Mouse (Mus musculus) heart, embryonic 10.5 days (tissue): ENCODE measurements around the gene Tpi1. TPM values are rescaled to one million over a fixed set of nuclear protein-coding genes. Genes with fewer than 3 reads are reported as not detected.

Experiments
- DNase-seq: peaks from one replicate; pipeline ENCODE4 v3.0.0-alpha.2; 2017; ENCODE audit warnings: low spot score
- H3K27ac ChIP-seq: fragments of 300-500 bp; sonication (generic); 2 replicates; pipeline ENCODE4 v1.5.1; 2016; ENCODE audit warnings: mild to moderate bottlenecking
- H3K27me3 ChIP-seq: fragments of 300-500 bp; sonication (generic); 2 replicates; pipeline ENCODE4 v1.6.1; 2016; ENCODE audit warnings: mild to moderate bottlenecking; ENCODE audit not compliant: poor library complexity, insufficient read depth, severe bottlenecking
- H3K36me3 ChIP-seq: fragments of 300-500 bp; sonication (generic); 2 replicates; pipeline ENCODE4 v1.6.1; 2016; ENCODE audit warnings: mild to moderate bottlenecking, moderate library complexity
- H3K4me1 ChIP-seq: fragments of 300-500 bp; sonication (generic); 2 replicates; pipeline ENCODE4 v1.6.1; 2016; ENCODE audit warnings: mild to moderate bottlenecking
- H3K4me3 ChIP-seq: fragments of 300-500 bp; sonication (generic); 2 replicates; pipeline ENCODE4 v1.5.1; 2016; ENCODE audit warnings: mild to moderate bottlenecking, moderate library complexity
- H3K9me3 ChIP-seq: fragments of 300-500 bp; sonication (generic); 2 replicates; pipeline ENCODE4 v1.6.1; 2016; ENCODE audit warnings: mild to moderate bottlenecking, moderate library complexity
- WGBS: fragments of 180-500 bp; shearing (Covaris S2); methylation state at CpG from one replicate; pipeline ENCODE4 v1.1.7; 2016; 5-methylcytosine and 5-hydroxymethylcytosine counted together
- polyA plus RNA-seq: library from polyadenylated mRNA; unstranded; fragments of >200 nt; fragmentation: Nextera tagmentation; extraction: Ambion mirVana; gene quantifications from 2 replicates; pipeline ENCODE4 v1.2.1, GENCODE M21; 2016

Tpi1 gene
- polyA plus RNA-seq: 1,456 and 1,625 TPM in 2 replicates

- Histone ChIP-seq H3K4me1 (peaks cover 38% of the 10 kb centered on the region), H3K27ac (peak within 1 kb of the TSS; percentile 99), H3K4me3 (peak within 1 kb of the TSS; percentile 90), H3K9me3 (no peaks in the 10 kb centered on the region), H3K27me3 (no peaks in the 10 kb centered on the region), H3K36me3 (peaks cover 68% of the 10 kb centered on the region)
- under 1% methylated on average over 22 of the region's 22 CpGs for WGBS
- peak; percentile 97 for DNase-seq
These were observed at the start of gene Tpi1 for GRCm38 (mm10) chr6:124813933-124814332. Tpi1 (minus strand) TSS chr6:124814296.

- H3K4me3 ChIP-seq: peak overlapping the region; percentile 76
- peak overlapping the region; percentile 90 for H3K27ac ChIP-seq
- no peak for DNase-seq
- no peaks in the 10 kb centered on the region for H3K9me3 ChIP-seq
- peaks cover 50% of the 10 kb centered on the region for H3K4me1 ChIP-seq
- H3K36me3 ChIP-seq: no peaks in the 10 kb centered on the region
- H3K27me3 ChIP-seq: peaks cover 86% of the 10 kb centered on the region
- 0% methylated on average over 15 of the region's 16 CpGs for WGBS
These were observed 49.1 kb upstream of the Tpi1 start for GRCm38 (mm10) chr6:124863125-124863657.

- Histone ChIP-seq H3K36me3 (no peaks in the 10 kb centered on the region), H3K9me3 (no peaks in the 10 kb centered on the region), H3K27me3 (peaks cover 89% of the 10 kb centered on the region), H3K4me1 (peaks cover 55% of the 10 kb centered on the region), H3K4me3 (peak overlapping the region; percentile 76), H3K27ac (peak overlapping the region; percentile 90; the same call in 1 of the 2 replicates)
- 12% methylated on average over 8 of the region's 8 CpGs for WGBS
- DNase-seq: no peak
These were observed 48.5 kb upstream of the Tpi1 start for GRCm38 (mm10) chr6:124862406-124863124.

GRCm38 (mm10) chr6:124861802-124862201, 47.7 kb upstream of the Tpi1 start:
- Histone ChIP-seq H3K27me3 (peaks cover 86% of the 10 kb centered on the region), H3K36me3 (no peaks in the 10 kb centered on the region)
- WGBS: 41% methylated on average over 3 of the region's 3 CpGs

GRCm38 (mm10) chr6:124861266-124861665, 47.2 kb upstream of the Tpi1 start:
- Histone ChIP-seq H3K4me3 (no peak overlapping the region), H3K36me3 (no peaks in the 10 kb centered on the region), H3K9me3 (no peaks in the 10 kb centered on the region), H3K27me3 (peaks cover 80% of the 10 kb centered on the region), H3K27ac (no peak overlapping the region), H3K4me1 (peaks cover 67% of the 10 kb centered on the region)
- DNase-seq: no peak
- 78% methylated on average over 19 of the region's 19 CpGs for WGBS

More at GRCm38 (mm10) chr6:124861802-124862201, 47.7 kb upstream of the Tpi1 start:
- Histone ChIP-seq H3K4me3 (no peak overlapping the region), H3K4me1 (peaks cover 62% of the 10 kb centered on the region), H3K27ac (no peak overlapping the region), H3K9me3 (no peaks in the 10 kb centered on the region)
- no peak for DNase-seq

DNA sequence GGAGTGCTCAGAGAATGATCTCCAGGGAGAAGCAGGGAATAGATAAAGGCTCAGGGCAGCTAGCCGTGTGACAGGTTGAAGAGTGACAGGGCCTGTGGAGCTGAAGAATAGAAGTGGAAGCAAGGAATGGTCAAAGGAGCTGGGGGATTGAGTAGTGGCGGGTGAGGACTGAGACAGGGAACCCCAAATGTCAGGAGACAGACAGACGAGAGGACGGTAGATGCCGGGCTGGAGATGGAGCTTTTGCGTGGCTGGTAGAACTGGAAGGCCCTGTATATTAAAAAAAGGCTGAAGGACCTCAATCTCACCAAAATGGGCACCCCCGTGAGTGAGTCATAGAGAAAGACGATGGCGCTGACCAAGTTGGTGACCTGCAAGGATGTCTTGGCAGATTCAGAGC, 46.4 kb upstream of the Tpi1 start:
- H3K4me3 ChIP-seq: no peak overlapping the region
- H3K27me3 ChIP-seq: peaks cover 78% of the 10 kb centered on the region
- WGBS: 74% methylated on average over 9 of the region's 9 CpGs
- no peak for DNase-seq
- no peaks in the 10 kb centered on the region for H3K36me3 ChIP-seq
- peaks cover 75% of the 10 kb centered on the region for H3K4me1 ChIP-seq
- H3K27ac ChIP-seq: 0 out of 2 replicates have a peak overlapping the region, but pooled peaks have one; percentile 63
- H3K9me3 ChIP-seq: no peaks in the 10 kb centered on the region

GRCm38 (mm10) chr6:124859725-124860124, 45.6 kb upstream of the Tpi1 start:
- no peaks in the 10 kb centered on the region for H3K9me3 ChIP-seq
- peak; percentile 93 for DNase-seq
- H3K4me3 ChIP-seq: no peak overlapping the region
- 6% methylated on average over 12 of the region's 12 CpGs for WGBS
- H3K27me3 ChIP-seq: peaks cover 75% of the 10 kb centered on the region
- peaks cover 79% of the 10 kb centered on the region for H3K4me1 ChIP-seq
- peak overlapping the region; percentile 63 for H3K27ac ChIP-seq
- H3K36me3 ChIP-seq: no peaks in the 10 kb centered on the region

- Histone ChIP-seq H3K27ac (no peak overlapping the region), H3K9me3 (no peaks in the 10 kb centered on the region), H3K4me1 (peaks cover 76% of the 10 kb centered on the region), H3K4me3 (0 out of 2 replicates have a peak overlapping the region, but pooled peaks have one; percentile 82), H3K36me3 (0 out of 2 replicates have a peak, but pooled peaks cover under 1% of the 10 kb centered on the region), H3K27me3 (peaks cover 68% of the 10 kb centered on the region)
- 66% methylated on average over 27 of the region's 28 CpGs for WGBS
- no peak for DNase-seq
These were observed 44.6 kb upstream of the Tpi1 start for GRCm38 (mm10) chr6:124858561-124859318.

GRCm38 (mm10) chr6:124857840-124858530, 43.9 kb upstream of the Tpi1 start:
- Histone ChIP-seq H3K4me3 (peak overlapping the region; percentile 82), H3K4me1 (peaks cover 69% of the 10 kb centered on the region), H3K27me3 (peaks cover 64% of the 10 kb centered on the region), H3K36me3 (0 out of 2 replicates have a peak, but pooled peaks cover 4% of the 10 kb centered on the region), H3K27ac (peak overlapping the region; percentile 97), H3K9me3 (no peaks in the 10 kb centered on the region)
- 28% methylated on average over 26 of the region's 26 CpGs for WGBS
- no peak for DNase-seq

DNA sequence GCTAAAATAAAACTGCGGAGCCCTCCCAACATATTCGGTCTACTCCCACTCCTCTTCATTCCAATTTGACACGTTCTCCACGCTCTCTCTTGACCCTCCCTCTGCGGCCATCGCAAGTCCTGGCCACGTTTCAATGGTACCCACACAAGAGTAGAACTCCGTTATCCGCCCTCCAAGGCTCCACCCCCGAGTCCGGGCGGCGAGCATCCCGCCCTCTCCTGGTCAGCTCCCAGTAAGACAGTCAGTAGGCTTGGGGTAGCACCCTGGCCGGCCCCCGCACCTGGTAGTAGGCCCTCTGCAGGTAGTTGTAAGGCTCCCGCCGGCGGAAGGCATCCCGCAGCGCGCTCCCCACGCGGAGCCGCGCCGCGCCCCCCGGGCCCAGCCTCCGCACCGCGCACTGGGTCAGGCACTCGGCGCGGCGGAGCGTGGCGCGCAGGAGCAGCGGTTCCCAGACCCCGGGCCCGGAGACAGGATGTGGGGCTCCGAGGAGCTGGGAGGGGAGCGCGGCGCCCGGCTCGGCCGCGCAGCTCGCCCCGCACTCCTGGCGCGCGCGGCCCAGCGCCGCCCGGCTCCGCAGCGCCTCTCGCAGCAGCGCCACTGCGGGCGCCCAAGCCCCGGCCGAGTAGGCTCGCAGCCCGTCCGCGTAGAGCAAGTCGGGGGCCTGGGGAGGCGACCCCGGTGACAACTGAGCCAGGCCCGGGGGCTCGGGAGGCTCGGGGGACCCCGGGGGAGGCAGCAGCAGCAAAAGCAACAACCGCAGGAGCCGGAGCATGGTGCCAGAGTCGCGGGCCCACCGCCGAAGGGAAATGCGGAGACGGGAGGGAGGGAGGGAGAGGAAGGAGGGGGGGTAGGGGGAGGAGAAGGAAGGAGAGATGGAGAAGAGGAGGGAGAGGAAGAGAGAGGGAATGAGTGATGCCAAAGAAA, 43.1 kb upstream of the Tpi1 start, which contains the start of gene P3h3:
Gene P3h3 (minus strand): TSS at position 837 of the 924 bp plus-strand sequence.
- peak within 1 kb of the TSS; percentile 82 for H3K4me3 ChIP-seq
- no peaks in the 10 kb centered on the region for H3K9me3 ChIP-seq
- peak; percentile 93 for DNase-seq
- H3K27me3 ChIP-seq: peaks cover 56% of the 10 kb centered on the region
- H3K4me1 ChIP-seq: peaks cover 61% of the 10 kb centered on the region
- H3K27ac ChIP-seq: peak within 1 kb of the TSS; percentile 97
- under 1% methylated on average over 86 of the region's 86 CpGs for WGBS
- H3K36me3 ChIP-seq: peaks cover 7% of the 10 kb centered on the region; the same call in 1 of the 2 replicates

DNA sequence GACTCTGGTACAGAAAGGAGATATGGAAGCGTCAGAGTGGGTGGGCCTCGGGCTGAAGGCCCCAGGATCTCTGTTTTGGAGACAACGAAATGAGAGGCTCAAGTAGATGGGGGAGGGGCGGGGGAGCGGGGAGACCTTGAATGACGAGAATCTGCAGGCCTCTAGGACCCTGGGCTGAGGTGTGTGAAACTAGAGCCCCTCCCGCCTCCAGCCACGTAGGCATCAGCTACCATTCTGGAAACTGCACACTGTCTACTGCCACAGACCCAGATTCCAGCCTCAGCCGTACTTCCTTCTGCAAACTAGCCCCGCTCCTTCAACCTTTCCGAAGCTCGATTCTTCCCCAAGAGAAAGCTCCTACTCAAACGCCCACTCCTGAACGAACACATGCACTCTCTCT, 42.2 kb upstream of the Tpi1 start:
- 8% methylated on average over 14 of the region's 14 CpGs for WGBS
- H3K27ac ChIP-seq: peak overlapping the region; percentile 97
- DNase-seq: no peak
- peak overlapping the region; percentile 82 for H3K4me3 ChIP-seq
- no peaks in the 10 kb centered on the region for H3K9me3 ChIP-seq
- peaks cover 48% of the 10 kb centered on the region for H3K27me3 ChIP-seq
- H3K4me1 ChIP-seq: peaks cover 52% of the 10 kb centered on the region
- peaks cover 7% of the 10 kb centered on the region; the same call in 1 of the 2 replicates for H3K36me3 ChIP-seq
